Mouse (Mus musculus) limb, embryonic 14.5 days (tissue): ENCODE data around the gene Zfp69. TPM values are rescaled to one million over a fixed set of nuclear protein-coding genes. Genes with fewer than 3 reads are reported as not detected.
A peak's percentile ranks its signal among the peaks of the same experiment; 100 is the strongest.

Source experiments
- ATAC-seq: fragments of 200-750 bp; cut with Nextera tagmentation; 2 replicates; pipeline ENCODE4 v1.8.0; 2017; ENCODE audit warnings: low read depth, moderate number of reproducible peaks, moderate TSS enrichment; ENCODE audit not compliant: low FRiP score
- DNase-seq: peaks from one replicate; pipeline ENCODE4 v3.0.0-alpha.2; 2015; ENCODE audit warnings: low spot score
- H3K27ac ChIP-seq: fragments of 300-500 bp; sonication (generic); replicated peaks from 2 replicates; pipeline ENCODE4 v1.5.1; 2014; ENCODE audit warnings: low read depth, mild to moderate bottlenecking, low read length, moderate library complexity, mixed read lengths
- H3K27me3 ChIP-seq: fragments of 300-500 bp; sonication (generic); 2 replicates; pipeline ENCODE4 v1.6.1; 2014; ENCODE audit warnings: low read length, mixed read lengths; ENCODE audit not compliant: control insufficient read depth, insufficient read depth
- H3K36me3 ChIP-seq: fragments of 300-500 bp; sonication (generic); 2 replicates; pipeline ENCODE4 v1.6.1; 2014; ENCODE audit warnings: mild to moderate bottlenecking, low read length, moderate library complexity, mixed read lengths; ENCODE audit not compliant: control insufficient read depth, insufficient read depth
- H3K4me1 ChIP-seq: fragments of 300-500 bp; sonication (generic); 2 replicates; pipeline ENCODE4 v1.6.1; 2014; ENCODE audit warnings: antibody characterized with exemption, low read length, mixed read lengths; ENCODE audit not compliant: control insufficient read depth, insufficient read depth
- H3K4me2 ChIP-seq: fragments of 300-500 bp; sonication (generic); replicated peaks from 2 replicates; pipeline ENCODE4 v1.6.1; 2014; ENCODE audit warnings: low read depth, mild to moderate bottlenecking, low read length, moderate library complexity; ENCODE audit not compliant: severe bottlenecking
- H3K4me3 ChIP-seq: fragments of 300-500 bp; sonication (generic); replicated peaks from 2 replicates; pipeline ENCODE4 v1.5.1; 2014; ENCODE audit warnings: low read length
- H3K9ac ChIP-seq: fragments of 300-500 bp; sonication (generic); 2 replicates; pipeline ENCODE4 v1.6.1; 2014; ENCODE audit warnings: mild to moderate bottlenecking, low read depth, low read length, moderate library complexity; ENCODE audit not compliant: severe bottlenecking
- H3K9me3 ChIP-seq: fragments of 300-500 bp; sonication (generic); 2 replicates; pipeline ENCODE4 v1.6.1; 2016; ENCODE audit warnings: low read length; ENCODE audit not compliant: control insufficient read depth
- POLR2A ChIP-seq: fragments of 200-500 bp; IDR thresholded peaks from 2 replicates; pipeline ENCODE4 v1.8.0; 2012; ENCODE audit warnings: inconsistent platforms, mild to moderate bottlenecking, moderate library complexity, borderline replicate concordance; ENCODE audit not compliant: insufficient read depth, insufficient read length; ENCODE audit errors: extremely low read depth
- WGBS: fragments of 180-500 bp; shearing (Covaris S2); extraction: QIAGEN DNeasy Blood & Tissue Kit; methylation state at CpG from one replicate; pipeline ENCODE4 v1.1.7; 2014; 5-methylcytosine and 5-hydroxymethylcytosine counted together
- polyA plus RNA-seq, 2 experiments: library from polyadenylated mRNA; depleted of rRNA in 1 of 2; stranded (reverse) in 1 of 2; unstranded in 1 of 2; fragments of >200 nt; fragmentation: Nextera tagmentation in 1 of 2; extraction: Ambion mirVana in 1 of 2; gene quantifications; 2 replicates each; pipeline versions ENCODE4 v1.2.1 to v1.2.3; 2012 to 2014

Zfp69 gene
- polyA plus RNA-seq, 2 experiments: 6.0 to 7.5 TPM

GRCm38 (mm10) chr4:120893656-120894401 lies 57.7 kb downstream of the Zfp69 start:
- no peaks in the 10 kb centered on the region for H3K27me3 ChIP-seq
- no peak overlapping the region for H3K4me3 ChIP-seq
- H3K27ac ChIP-seq: no peak overlapping the region
- no peak for DNase-seq
- no peaks in the 10 kb centered on the region for H3K4me1 ChIP-seq
- no peak overlapping the region for H3K4me2 ChIP-seq
- H3K9me3 ChIP-seq: no peaks in the 10 kb centered on the region
- TF ChIP-seq POLR2A: no peak
- no peak for ATAC-seq
- 62% methylated on average over 11 of the region's 11 CpGs for WGBS
- no peaks in the 10 kb centered on the region for H3K36me3 ChIP-seq
- no peak overlapping the region for H3K9ac ChIP-seq

- no peaks in the 10 kb centered on the region for H3K36me3 ChIP-seq
- no peak overlapping the region for H3K4me3 ChIP-seq
- H3K27ac ChIP-seq: no peak overlapping the region
- no peak for ATAC-seq
- TF ChIP-seq POLR2A: no peak
- no peaks in the 10 kb centered on the region for H3K4me1 ChIP-seq
- H3K4me2 ChIP-seq: no peak overlapping the region
- no peak for DNase-seq
- 54% methylated on average over 1 of the region's 1 CpGs for WGBS
- no peak overlapping the region for H3K9ac ChIP-seq
- no peaks in the 10 kb centered on the region for H3K27me3 ChIP-seq
- H3K9me3 ChIP-seq: no peaks in the 10 kb centered on the region
Measured at GRCm38 (mm10) chr4:120892516-120892915, 59.0 kb downstream of the Zfp69 start.

DNA sequence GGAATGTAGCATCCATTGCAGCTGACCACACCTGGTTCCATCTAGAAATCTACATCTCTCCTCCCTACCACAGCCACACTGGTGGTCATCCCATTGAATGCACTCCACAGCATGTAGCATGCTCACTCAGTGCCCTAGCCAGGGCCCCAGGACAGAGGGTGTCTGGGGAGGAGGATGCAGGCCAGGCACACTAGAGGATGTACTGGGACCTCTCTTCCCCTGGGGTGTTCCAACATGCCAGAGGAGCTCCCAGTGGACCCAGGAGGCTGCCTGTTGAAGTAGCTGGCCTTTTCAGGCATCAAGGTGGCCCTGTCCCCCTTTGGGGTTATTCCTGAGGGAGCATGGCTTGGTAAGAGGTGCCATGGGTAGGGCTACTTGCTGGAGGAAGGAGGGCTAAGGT lies 59.5 kb downstream of the Zfp69 start:
- ATAC-seq: no peak
- Histone ChIP-seq H3K36me3 (no peaks in the 10 kb centered on the region), H3K9ac (no peak overlapping the region), H3K4me1 (no peaks in the 10 kb centered on the region), H3K27ac (no peak overlapping the region), H3K27me3 (no peaks in the 10 kb centered on the region), H3K9me3 (no peaks in the 10 kb centered on the region), H3K4me2 (no peak overlapping the region), H3K4me3 (no peak overlapping the region)
- TF ChIP-seq POLR2A: no peak
- DNase-seq: no peak

GRCm38 (mm10) chr4:120890754-120891440 lies 60.6 kb downstream of the Zfp69 start:
- Histone ChIP-seq H3K9me3 (no peaks in the 10 kb centered on the region), H3K4me2 (no peak overlapping the region), H3K4me1 (peaks cover 2% of the 10 kb centered on the region; the same call in 1 of the 2 replicates), H3K36me3 (no peaks in the 10 kb centered on the region), H3K27me3 (no peaks in the 10 kb centered on the region), H3K9ac (no peak overlapping the region), H3K27ac (no peak overlapping the region), H3K4me3 (no peak overlapping the region)
- WGBS: 42% methylated on average over 11 of the region's 11 CpGs
- ATAC-seq (peak; percentile 70), DNase-seq (peak; percentile 7)
- TF ChIP-seq POLR2A: no peak

DNA sequence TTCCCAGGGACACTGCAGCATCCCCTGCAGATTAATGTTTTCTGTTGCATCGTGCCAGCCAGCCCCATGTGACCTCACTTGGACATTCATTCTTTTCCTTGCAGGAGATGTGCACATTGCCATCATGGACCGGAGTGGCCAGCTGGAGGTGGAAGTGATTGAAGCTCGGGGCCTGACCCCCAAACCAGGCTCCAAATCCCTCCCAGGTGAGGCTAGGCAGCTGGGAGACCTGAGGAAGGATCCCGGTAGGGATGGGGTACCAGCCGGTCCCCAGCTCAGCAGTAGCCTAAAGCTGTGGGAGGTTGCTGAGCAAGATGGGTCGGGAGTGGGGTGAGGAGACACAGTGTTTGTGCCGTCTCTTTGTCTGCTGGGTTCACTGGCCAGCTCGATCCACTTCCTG lies 62.6 kb downstream of the Zfp69 start:
- Histone ChIP-seq H3K4me3 (no peak overlapping the region), H3K4me2 (no peak overlapping the region), H3K36me3 (no peaks in the 10 kb centered on the region), H3K4me1 (peaks cover 7% of the 10 kb centered on the region; the same call in 1 of the 2 replicates), H3K27ac (no peak overlapping the region), H3K9me3 (no peaks in the 10 kb centered on the region), H3K27me3 (no peaks in the 10 kb centered on the region), H3K9ac (no peak overlapping the region)
- no peak for TF ChIP-seq POLR2A
- DNase-seq: no peak
- no peak for ATAC-seq
- 69% methylated on average over 8 of the region's 8 CpGs for WGBS
